Mouse (Mus musculus): ENCODE results near the gene Zranb2. TPM values are rescaled to one million over a fixed set of nuclear protein-coding genes. Genes with fewer than 3 reads are reported as not detected.
A peak's percentile ranks its signal among the peaks of the same experiment; 100 is the strongest.

The Zranb2 gene
- polyA plus RNA-seq, 1 experiment from 2014 or later = 77.2 TPM

DNA sequence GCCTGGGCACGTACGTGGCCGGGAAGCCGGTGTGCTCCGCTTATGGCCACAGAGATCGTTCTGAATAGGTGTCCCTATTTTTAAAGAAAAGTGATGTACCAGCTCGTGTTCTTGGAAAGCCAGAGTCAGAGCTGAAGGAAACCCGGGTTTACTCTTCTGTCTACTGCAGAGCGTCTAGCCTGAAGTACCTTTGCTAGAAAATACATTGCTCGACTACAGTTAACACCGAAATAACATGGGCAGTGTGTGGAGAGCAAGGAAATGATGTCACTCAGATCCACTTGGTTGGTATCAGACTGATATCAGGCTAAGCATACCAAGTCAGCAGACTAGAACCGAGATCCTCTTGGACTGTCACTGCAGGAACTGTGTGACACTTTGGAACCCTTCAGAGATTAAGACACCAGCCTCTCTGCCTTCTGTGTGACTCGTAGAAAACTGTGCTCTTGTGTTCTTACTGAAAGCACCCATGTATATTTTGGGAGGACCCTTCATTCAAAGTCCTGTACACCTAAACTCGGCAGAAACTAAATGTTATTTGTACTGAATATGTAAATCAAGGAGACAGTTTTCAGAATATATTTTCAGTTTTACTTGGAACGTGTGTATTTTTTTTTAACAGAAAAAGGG, 941 bp downstream of the Zranb2 start:
- 3% methylated on average over 15 of the region's 15 CpGs for WGBS
- Histone ChIP-seq H3K27me3 (replicated peaks; ENCODE audit: control insufficient read depth, insufficient read depth, low read length) (peaks cover 11% of the 10 kb centered on the region), H3K9ac (ENCODE audit: low read depth, low read length) (peak overlapping the region; percentile 87), H3K4me2 (ENCODE audit: low read depth, low read length) (peak overlapping the region; percentile 68), H3K4me1 (ENCODE audit: control insufficient read depth, insufficient read depth, low read length) (peaks cover 7% of the 10 kb centered on the region), H3K27ac (ENCODE audit: low read length) (peak overlapping the region; percentile 79), H3K36me3 (ENCODE audit: control insufficient read depth, insufficient read depth, low read length) (peaks cover 6% of the 10 kb centered on the region; the same call in 1 of the 2 replicates), H3K4me3 (ENCODE audit: low read length) (peak overlapping the region; percentile 74), H3K9me3 (ENCODE audit: control insufficient read depth, low read length) (no peaks in the 10 kb centered on the region)
- peak; percentile 60 for ATAC-seq

GRCm38 (mm10) chr3:157549323-157549722, 15.4 kb downstream of the Zranb2 start:
- Histone ChIP-seq H3K9me3 (ENCODE audit: control insufficient read depth, low read length) (no peaks in the 10 kb centered on the region), H3K27ac (ENCODE audit: low read length) (no peak overlapping the region), H3K4me3 (ENCODE audit: low read length) (no peak overlapping the region), H3K4me2 (ENCODE audit: low read depth, low read length) (no peak overlapping the region), H3K36me3 (ENCODE audit: control insufficient read depth, insufficient read depth, low read length) (peaks cover 11% of the 10 kb centered on the region), H3K4me1 (ENCODE audit: control insufficient read depth, insufficient read depth, low read length) (no peaks in the 10 kb centered on the region), H3K27me3 (replicated peaks; ENCODE audit: control insufficient read depth, insufficient read depth, low read length) (no peaks in the 10 kb centered on the region), H3K9ac (ENCODE audit: low read depth, low read length) (no peak overlapping the region)
- 91% methylated on average over 2 of the region's 2 CpGs for WGBS
- ATAC-seq = no peak

- 90% methylated on average over 3 of the region's 3 CpGs for WGBS
- H3K27ac ChIP-seq (ENCODE audit: low read length) = no peak overlapping the region
- H3K9ac ChIP-seq (ENCODE audit: low read depth, low read length) = no peak overlapping the region
- no peaks in the 10 kb centered on the region for H3K27me3 ChIP-seq (replicated peaks; ENCODE audit: control insufficient read depth, insufficient read depth, low read length)
- no peak overlapping the region for H3K4me2 ChIP-seq (ENCODE audit: low read depth, low read length)
- no peaks in the 10 kb centered on the region for H3K4me1 ChIP-seq (ENCODE audit: control insufficient read depth, insufficient read depth, low read length)
- peaks cover 11% of the 10 kb centered on the region for H3K36me3 ChIP-seq (ENCODE audit: control insufficient read depth, insufficient read depth, low read length)
- ATAC-seq = 0 out of 2 replicates have a peak, but pooled peaks have one; percentile 31
- no peaks in the 10 kb centered on the region for H3K9me3 ChIP-seq (ENCODE audit: control insufficient read depth, low read length)
- H3K4me3 ChIP-seq (ENCODE audit: low read length) = no peak overlapping the region
These were observed 16.0 kb downstream of the Zranb2 start for GRCm38 (mm10) chr3:157549758-157550600.

DNA sequence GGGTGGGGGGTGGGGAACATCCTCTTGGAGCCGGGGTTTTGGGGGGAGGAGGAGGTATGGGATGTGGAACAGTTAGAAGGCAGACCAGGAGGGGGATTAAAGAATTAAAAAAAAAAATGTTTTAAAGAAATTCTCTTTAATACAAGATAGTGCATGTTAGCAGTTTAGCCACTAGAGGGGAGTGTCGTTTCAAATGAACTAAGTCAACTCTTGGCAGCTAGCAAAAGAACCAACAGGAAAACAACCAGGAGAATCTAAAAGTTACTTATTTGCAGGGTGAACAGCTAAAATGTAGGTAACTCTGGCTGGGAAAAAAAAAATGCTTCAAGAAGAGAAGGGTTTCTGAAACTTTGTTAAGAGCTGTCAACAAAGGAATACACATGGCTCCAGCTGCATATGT, 31.2 kb downstream of the Zranb2 start:
- no peak overlapping the region for H3K4me3 ChIP-seq (ENCODE audit: low read length)
- no peak overlapping the region for H3K4me2 ChIP-seq (ENCODE audit: low read depth, low read length)
- 4% methylated on average over 2 of the region's 2 CpGs for WGBS
- no peaks in the 10 kb centered on the region for H3K9me3 ChIP-seq (ENCODE audit: control insufficient read depth, low read length)
- peaks cover 11% of the 10 kb centered on the region for H3K4me1 ChIP-seq (ENCODE audit: control insufficient read depth, insufficient read depth, low read length)
- ATAC-seq = no peak
- no peak overlapping the region for H3K27ac ChIP-seq (ENCODE audit: low read length)
- peaks cover 27% of the 10 kb centered on the region for H3K27me3 ChIP-seq (replicated peaks; ENCODE audit: control insufficient read depth, insufficient read depth, low read length)
- H3K36me3 ChIP-seq (ENCODE audit: control insufficient read depth, insufficient read depth, low read length) = no peaks in the 10 kb centered on the region
- H3K9ac ChIP-seq (ENCODE audit: low read depth, low read length) = no peak overlapping the region

GRCm38 (mm10) chr3:157566725-157567565, 33.0 kb downstream of the Zranb2 start, which contains the start of gene Ptger3:
Gene Ptger3 (plus strand): TSS chr3:157566892.
- H3K4me2 ChIP-seq (ENCODE audit: low read depth, low read length) = peak within 1 kb of the TSS; percentile 93
- 1% methylated on average over 84 of the region's 84 CpGs for WGBS

GRCm38 (mm10) chr3:157567566-157568132, 33.7 kb downstream of the Zranb2 start:
- 3% methylated on average over 34 of the region's 34 CpGs for WGBS

More at GRCm38 (mm10) chr3:157566725-157567565, 33.0 kb downstream of the Zranb2 start, which contains the start of gene Ptger3:
- no peaks in the 10 kb centered on the region for H3K36me3 ChIP-seq (ENCODE audit: control insufficient read depth, insufficient read depth, low read length)
- peak within 1 kb of the TSS; percentile 55 for H3K4me3 ChIP-seq (ENCODE audit: low read length)
- no peaks in the 10 kb centered on the region for H3K9me3 ChIP-seq (ENCODE audit: control insufficient read depth, low read length)
- H3K27ac ChIP-seq (ENCODE audit: low read length) = no peak within 1 kb of the TSS
- peak within 1 kb of the TSS; percentile 65 for H3K9ac ChIP-seq (ENCODE audit: low read depth, low read length)
- peak; percentile 87 for ATAC-seq
- H3K4me1 ChIP-seq (ENCODE audit: control insufficient read depth, insufficient read depth, low read length) = peaks cover 11% of the 10 kb centered on the region
- peaks cover 27% of the 10 kb centered on the region for H3K27me3 ChIP-seq (replicated peaks; ENCODE audit: control insufficient read depth, insufficient read depth, low read length)

DNA sequence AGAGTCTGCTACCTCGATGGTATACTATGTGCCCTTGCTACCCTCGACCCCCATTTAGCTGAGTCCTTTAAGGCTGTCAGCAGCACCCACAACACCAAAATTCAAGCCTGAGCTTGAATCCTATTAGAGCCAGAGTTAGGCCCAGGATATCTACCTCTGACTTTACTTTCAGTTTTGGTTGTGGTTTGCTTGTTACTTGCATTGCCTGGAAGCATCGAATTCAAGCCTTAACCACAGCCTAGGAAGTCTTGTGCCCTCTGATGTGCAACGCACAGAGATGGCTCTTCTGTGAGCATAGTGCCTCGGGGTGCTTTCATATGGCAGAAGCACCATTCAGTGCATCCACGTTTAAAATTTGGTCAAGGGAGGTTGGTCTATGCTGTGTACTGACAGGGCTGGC, 38.1 kb downstream of the Zranb2 start:
- H3K27ac ChIP-seq (ENCODE audit: low read length) = no peak overlapping the region
- peaks cover 6% of the 10 kb centered on the region; the same call in 1 of the 2 replicates for H3K4me1 ChIP-seq (ENCODE audit: control insufficient read depth, insufficient read depth, low read length)
- no peaks in the 10 kb centered on the region for H3K36me3 ChIP-seq (ENCODE audit: control insufficient read depth, insufficient read depth, low read length)
- no peak for ATAC-seq
- 81% methylated on average over 6 of the region's 6 CpGs for WGBS
- H3K9me3 ChIP-seq (ENCODE audit: control insufficient read depth, low read length) = no peaks in the 10 kb centered on the region
- no peak overlapping the region for H3K4me3 ChIP-seq (ENCODE audit: low read length)
- no peak overlapping the region for H3K9ac ChIP-seq (ENCODE audit: low read depth, low read length)
- H3K27me3 ChIP-seq (replicated peaks; ENCODE audit: control insufficient read depth, insufficient read depth, low read length) = peaks cover 21% of the 10 kb centered on the region
- no peak overlapping the region for H3K4me2 ChIP-seq (ENCODE audit: low read depth, low read length)

More at GRCm38 (mm10) chr3:157567566-157568132, 33.7 kb downstream of the Zranb2 start:
- Histone ChIP-seq H3K27ac (ENCODE audit: low read length) (no peak overlapping the region), H3K27me3 (replicated peaks; ENCODE audit: control insufficient read depth, insufficient read depth, low read length) (peaks cover 27% of the 10 kb centered on the region), H3K4me3 (ENCODE audit: low read length) (peak overlapping the region; percentile 55), H3K36me3 (ENCODE audit: control insufficient read depth, insufficient read depth, low read length) (no peaks in the 10 kb centered on the region), H3K9ac (ENCODE audit: low read depth, low read length) (peak overlapping the region; percentile 65), H3K4me1 (ENCODE audit: control insufficient read depth, insufficient read depth, low read length) (peaks cover 11% of the 10 kb centered on the region), H3K4me2 (ENCODE audit: low read depth, low read length) (peak overlapping the region; percentile 93), H3K9me3 (ENCODE audit: control insufficient read depth, low read length) (no peaks in the 10 kb centered on the region)
- peak; percentile 33 for ATAC-seq

DNA sequence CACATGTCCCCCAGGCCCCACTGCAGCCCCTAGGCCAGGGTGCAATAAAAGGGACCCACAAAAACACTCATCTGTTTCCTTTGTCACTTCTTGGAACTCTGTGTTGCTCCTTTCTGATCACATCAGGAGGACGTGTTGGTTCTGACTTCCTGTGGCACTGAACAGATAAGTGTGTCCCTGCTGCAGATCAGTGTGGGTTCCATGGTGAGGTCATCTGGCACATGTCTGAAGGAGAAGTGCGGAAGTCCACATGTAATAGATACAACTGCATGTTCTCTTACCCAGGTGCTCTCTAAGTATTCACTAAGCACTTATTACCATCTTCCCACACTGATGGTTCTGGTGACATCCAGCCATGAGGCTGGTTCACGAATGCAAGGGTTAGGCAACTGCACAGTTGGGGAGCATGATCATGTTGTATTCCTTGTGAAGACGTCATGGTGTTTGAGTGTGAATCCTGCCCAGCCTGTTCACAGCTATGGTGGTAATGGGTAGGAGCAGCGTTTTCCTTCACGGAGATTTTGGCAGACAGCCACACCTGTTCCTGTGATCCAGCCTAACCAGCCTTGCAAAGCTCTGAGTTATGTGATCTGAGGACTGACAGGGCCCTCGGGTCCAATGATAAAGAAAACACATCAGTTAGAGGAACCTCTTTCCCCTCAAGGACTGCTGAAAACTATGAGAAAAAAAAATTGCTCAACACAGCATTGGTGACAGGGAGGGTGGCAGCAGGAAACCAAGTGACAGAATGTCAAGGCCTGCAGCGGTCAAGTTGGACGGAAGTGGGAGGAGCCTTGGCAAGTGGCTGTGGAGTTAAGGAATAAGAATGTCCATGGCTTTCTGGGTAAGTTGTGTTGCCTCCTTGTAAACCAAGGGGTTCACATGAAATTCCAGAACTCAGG, 41.7 kb downstream of the Zranb2 start:
- no peak overlapping the region for H3K4me2 ChIP-seq (ENCODE audit: low read depth, low read length)
- H3K36me3 ChIP-seq (ENCODE audit: control insufficient read depth, insufficient read depth, low read length) = no peaks in the 10 kb centered on the region
- H3K27ac ChIP-seq (ENCODE audit: low read length) = no peak overlapping the region
- H3K4me3 ChIP-seq (ENCODE audit: low read length) = no peak overlapping the region
- H3K9me3 ChIP-seq (ENCODE audit: control insufficient read depth, low read length) = no peaks in the 10 kb centered on the region
- 76% methylated on average over 9 of the region's 9 CpGs for WGBS
- H3K9ac ChIP-seq (ENCODE audit: low read depth, low read length) = no peak overlapping the region
- no peaks in the 10 kb centered on the region for H3K4me1 ChIP-seq (ENCODE audit: control insufficient read depth, insufficient read depth, low read length)
- H3K27me3 ChIP-seq (replicated peaks; ENCODE audit: control insufficient read depth, insufficient read depth, low read length) = no peaks in the 10 kb centered on the region
- no peak for ATAC-seq
